Mouse (Mus musculus) testis, postnatal 10 days (tissue): ENCODE measurements around the gene Tpst1.

Source experiments
- DNase-seq: peaks from one replicate; pipeline ENCODE4 v3.0.0; 2021; ENCODE audit warnings: low spot score

Gene Tpst1

DNA sequence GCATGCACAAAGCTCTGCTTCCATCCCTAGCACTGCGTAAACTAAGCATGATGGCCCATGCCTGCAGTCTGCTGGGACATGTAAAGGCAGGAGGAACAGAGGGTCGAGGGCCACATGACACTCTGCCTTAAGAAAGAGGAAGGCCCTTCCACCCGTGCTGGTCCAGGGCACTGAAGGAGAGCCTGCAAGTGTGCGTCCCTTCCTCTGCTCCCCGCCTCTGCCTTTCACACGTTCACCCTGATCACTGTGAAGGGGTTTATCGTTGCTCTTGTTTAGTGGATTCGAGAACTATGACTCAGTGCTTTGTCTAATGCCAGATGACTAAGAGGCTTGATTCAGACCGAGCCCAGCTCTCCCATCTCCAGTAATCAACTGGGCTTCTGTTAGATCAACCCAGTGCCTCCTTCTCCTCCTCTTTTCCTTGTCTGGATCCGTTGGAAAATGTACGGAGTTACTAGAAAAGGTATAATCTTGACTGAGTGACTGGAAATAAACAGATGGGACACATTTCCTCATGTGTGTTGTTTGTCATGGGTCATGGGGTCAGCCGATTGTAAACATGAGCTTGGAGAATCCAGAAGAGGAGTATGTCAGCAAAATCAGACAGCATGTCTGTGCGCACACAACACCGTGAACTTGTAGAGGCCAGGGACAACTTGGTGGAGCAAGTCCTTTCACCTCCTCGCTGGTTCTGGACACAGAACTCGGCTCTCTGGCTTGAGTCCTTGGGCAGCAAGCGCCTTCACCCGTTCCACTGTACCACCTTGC is 16.7 kb downstream of the Tpst1 start:
- no peak for DNase-seq

GRCm38 (mm10) chr5:130096754-130097153 is 23.6 kb downstream of the Tpst1 start:
- DNase-seq = peak; percentile 55

GRCm38 (mm10) chr5:130097837-130098236 is 24.7 kb downstream of the Tpst1 start:
- DNase-seq = no peak

GRCm38 (mm10) chr5:130101724-130102123 is 28.6 kb downstream of the Tpst1 start:
- no peak for DNase-seq

- DNase-seq = no peak
Measured at GRCm38 (mm10) chr5:130109348-130109747, 36.2 kb downstream of the Tpst1 start.

- peak; percentile 69 for DNase-seq
Measured at GRCm38 (mm10) chr5:130110632-130111464, 37.7 kb downstream of the Tpst1 start.

DNA sequence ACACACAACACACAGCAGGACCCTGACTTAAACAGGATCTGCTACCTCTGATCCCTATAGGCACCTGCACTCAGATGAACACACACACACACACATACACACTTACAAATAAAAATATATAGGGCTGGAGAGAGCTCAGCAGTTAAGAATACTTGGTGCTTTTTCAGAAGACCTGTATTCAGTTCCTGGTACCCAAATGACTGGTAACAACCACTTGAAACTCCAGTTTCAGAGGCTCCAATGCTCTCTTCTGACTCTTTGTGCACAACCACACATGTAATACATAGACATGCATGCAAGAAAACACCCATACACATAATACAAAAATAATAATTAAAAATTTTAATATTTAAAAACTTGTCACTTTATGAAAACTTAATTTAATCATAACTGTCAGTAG is 39.5 kb downstream of the Tpst1 start:
- DNase-seq = no peak

DNA sequence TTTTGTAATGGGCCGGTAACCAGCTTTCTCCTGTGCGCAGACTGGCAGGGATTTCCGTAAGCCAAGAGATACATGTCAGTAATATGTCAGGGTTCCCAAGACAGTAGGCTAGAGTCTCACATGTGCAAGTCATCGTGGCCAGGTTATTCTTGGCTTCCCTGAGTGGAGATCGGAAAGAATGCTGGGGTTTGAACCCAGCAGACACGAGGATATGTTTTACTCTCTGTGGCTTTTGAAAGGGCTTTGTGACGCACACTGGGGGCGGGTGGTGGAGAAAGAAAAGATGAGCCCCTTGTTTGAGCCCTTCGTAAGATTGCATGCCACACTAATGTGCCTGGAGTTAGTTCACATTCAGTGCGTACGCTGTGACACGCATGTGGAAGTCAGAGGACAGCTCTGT is 43.0 kb downstream of the Tpst1 start:
- DNase-seq = no peak

DNA sequence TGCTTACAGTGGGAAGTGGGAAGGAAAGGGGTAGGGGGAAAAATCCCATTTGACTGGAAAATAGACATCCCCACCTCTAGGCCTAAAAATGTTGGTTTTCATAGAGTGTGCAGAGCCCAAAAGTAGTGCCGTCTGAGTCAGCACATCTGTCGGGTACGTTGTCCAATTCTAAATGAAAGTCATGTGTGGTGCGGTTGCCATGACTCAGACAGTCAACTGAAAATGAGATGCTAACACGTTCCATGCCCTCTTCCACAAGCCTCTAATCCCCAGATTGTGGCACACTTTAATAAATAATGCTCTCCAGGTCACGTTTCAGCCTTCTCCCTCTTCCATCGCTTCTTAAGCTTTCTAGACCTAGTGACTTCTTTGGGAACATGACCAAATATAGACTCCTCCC is 43.7 kb downstream of the Tpst1 start:
- no peak for DNase-seq

GRCm38 (mm10) chr5:130117932-130118331 is 44.8 kb downstream of the Tpst1 start:
- DNase-seq = no peak

DNA sequence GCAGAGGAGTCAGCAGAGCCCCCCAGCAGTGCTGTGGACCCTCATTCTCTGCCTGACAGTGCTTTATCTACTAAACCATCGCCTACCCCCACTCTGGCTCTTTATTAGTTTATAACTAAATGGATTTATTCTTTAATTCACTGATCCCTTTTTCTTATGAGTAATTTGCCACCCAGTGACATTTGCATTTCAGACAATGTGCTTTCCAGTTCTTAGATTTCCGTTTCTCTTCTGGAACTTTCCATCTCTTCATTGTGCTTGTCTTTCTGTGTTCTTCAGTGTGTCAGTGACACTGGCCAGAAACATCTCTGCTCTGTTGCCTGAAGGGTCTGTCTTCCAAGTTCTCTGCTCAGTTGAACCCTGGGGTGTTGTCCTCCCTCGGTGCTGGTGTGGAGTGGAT is 46.1 kb downstream of the Tpst1 start:
- DNase-seq = no peak

DNA sequence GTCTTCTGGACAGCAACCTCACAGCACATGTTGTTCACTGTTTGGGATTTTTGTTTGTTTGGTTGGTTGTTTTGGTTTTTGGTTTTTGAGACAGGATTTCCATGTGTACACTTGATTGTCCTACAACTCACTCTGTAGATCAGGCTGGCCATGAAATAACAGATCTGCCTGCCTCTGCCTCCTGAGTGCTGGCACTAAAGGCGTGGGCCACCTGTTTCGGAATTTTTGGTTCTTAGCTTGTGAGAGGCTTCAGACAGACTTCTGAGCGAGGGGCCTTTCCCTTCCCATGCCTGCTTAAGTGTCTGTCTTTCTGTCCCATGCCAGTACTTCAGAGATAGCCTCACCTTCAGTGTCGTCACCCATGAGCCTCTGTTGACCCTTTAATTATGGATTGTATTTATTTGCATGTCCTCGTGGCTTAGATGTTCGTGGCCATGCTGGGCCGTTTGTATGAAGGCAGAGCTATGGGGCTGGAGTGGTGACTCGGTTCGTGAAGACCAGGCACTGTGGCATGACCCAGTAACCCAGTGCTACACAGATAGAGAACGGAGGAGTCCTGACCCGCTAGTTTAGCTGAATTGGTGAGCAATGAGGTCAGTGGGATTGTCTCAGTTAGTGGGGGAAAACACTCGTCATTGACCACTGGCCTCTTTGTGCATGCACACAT is 47.1 kb downstream of the Tpst1 start:
- no peak for DNase-seq

- DNase-seq = peak; percentile 45
Measured at GRCm38 (mm10) chr5:130120904-130121303, 47.8 kb downstream of the Tpst1 start.

DNA sequence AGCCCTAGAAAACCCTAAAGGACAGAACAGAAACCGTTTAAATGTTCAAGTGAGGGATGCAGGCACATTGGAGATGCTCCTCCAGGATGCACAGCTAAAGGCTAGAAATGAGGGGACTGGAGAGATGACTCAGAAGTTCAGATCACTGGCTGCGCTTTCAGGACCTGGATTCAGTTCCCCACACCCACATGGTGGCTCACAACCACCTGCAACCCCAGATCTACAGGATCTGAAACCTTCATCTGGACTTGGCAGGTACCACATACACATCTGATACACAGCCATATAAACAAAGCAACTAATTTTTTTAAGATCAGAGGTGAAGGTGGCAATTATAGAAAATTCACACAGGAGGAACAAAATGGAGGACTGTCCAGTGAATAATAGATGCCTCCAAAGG is 49.2 kb downstream of the Tpst1 start:
- no peak for DNase-seq

DNA sequence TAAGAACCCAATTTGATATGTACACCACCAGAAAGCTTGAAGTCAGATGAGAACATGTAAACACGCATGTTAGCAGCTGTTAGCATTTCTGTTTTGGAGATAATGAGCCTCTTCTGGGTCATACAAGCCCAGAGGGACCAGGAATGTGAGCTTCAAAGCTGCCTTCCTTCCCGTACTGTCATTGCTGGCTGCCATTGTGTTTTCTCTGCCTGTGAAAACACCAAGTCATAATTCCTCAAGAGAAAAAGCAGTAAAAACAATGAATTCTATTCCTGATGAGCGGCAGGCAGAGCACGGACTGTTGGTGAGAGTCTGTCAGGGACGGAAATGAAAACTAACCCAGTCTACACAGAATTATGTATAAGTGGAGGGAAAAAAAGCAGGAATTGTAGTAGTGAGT is 51.1 kb downstream of the Tpst1 start:
- no peak for DNase-seq

DNA sequence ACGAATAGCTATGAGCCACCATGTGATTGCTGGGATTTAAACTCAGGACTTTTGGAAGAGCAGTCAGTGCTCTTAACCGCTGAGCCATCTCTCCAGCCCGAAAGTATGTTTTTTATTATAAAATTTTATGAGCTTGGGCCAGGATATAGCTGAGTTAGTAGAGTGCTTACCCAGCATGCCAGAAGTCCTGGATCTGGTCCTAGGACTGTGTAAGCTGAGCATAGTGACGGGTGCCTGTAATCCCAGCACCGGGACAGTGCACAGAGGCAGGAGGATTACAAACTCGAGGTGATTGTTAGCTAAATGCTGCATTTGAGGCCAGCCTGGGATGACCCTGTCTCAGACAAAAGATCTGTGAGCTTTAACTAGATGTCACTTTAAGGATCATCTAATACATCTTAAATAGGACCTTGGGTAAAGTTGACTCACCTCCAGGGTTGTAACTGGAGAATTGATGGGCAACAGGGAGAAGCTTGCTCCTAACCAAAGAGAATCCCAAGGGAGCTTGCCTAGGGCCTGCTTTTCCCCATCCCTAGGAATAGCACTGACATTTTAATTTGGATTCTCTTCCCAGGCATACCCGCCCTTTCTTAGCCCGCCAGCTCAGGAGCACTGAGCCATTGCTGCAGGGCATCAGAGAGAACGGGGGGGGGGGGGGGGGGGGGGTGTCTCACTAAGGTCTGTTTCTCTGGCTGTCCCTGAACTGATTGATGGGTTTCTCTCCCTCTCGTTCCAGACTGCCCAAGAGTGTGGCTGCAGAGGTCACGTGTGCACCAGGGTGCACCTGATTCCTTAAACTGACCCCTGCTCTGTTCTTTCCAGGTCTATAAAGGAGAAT is 55.8 kb downstream of the Tpst1 start:
- no peak for DNase-seq

- no peak for DNase-seq
Measured at GRCm38 (mm10) chr5:130129524-130129793, 56.3 kb downstream of the Tpst1 start.

- DNase-seq = no peak
Measured at GRCm38 (mm10) chr5:130136597-130136996, 63.5 kb downstream of the Tpst1 start.

DNA sequence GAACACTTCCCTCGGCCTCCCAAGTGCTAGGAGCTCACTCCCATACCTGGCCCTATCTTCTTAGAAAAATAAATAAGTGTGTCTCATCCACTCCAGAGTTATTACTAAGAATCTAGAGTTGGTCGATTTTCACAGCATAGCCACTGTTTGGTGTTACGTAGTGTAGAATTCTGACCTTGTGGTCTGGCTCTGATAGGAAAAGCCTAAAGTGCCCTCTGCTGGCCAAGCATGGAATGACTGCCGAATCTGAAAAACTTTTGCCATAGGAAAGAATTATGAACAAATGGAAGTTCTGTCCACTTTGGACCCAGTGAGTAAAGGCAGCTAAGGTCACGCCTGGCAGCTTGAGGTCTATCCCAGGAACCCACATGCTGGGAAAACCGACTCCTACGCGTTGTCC is 66.3 kb downstream of the Tpst1 start:
- DNase-seq = peak; percentile 94

GRCm38 (mm10) chr5:130141138-130141537 is 68.0 kb downstream of the Tpst1 start:
- no peak for DNase-seq

GRCm38 (mm10) chr5:130142041-130142440 is 68.9 kb downstream of the Tpst1 start:
- peak; percentile 49 for DNase-seq

DNA sequence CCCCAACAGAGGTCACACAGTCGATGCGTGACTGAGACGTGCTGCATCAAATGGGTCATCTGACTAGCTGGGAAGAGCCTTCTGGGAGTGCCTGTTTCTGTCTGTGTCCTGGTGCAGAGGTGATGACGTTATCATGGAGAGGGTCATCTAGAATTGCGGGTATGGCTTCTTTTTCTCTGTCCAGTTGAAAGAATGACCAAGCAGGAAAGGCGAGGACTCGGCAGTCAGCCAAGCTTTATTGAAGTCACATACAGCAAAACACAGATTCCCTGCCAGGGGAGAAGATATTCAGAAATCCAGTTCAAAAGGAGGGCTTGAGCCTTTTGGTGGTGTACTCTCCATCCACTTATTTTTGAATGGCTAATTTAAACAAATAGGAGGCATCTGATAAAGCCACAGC is 70.0 kb downstream of the Tpst1 start:
- DNase-seq = peak; percentile 52
